Mouse (Mus musculus) kidney, postnatal 14 days (tissue): Measurements from ENCODE around the gene 1700029H14Rik.

Experiments
- DNase-seq: peaks from one replicate; pipeline ENCODE4 v3.0.0; 2022; ENCODE audit warnings: mixed read lengths

Gene 1700029H14Rik

DNA sequence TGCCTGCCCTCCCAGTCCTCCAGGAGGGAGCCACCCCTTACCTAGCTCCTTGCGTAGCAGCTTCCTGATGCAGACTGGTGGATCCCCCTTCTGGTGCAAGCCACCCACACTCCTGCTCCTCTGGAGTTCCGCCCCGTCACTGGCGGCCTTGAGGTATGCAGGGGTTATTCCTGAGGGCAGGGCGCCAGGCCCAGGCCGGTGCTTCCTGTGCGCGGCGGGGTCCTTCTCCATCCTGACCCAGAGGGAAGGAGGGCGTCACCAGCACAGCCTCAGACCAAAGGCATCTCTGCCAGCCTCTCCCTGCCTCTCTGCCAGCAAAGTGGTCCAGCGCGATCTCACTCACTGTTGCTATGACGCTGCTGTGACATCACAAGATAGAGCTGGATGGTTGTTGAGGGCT is at the start of gene 1700029H14Rik:
Gene 1700029H14Rik (minus strand): TSS at position 344 of the 400 bp plus-strand sequence.
- DNase-seq = peak; percentile 73

DNA sequence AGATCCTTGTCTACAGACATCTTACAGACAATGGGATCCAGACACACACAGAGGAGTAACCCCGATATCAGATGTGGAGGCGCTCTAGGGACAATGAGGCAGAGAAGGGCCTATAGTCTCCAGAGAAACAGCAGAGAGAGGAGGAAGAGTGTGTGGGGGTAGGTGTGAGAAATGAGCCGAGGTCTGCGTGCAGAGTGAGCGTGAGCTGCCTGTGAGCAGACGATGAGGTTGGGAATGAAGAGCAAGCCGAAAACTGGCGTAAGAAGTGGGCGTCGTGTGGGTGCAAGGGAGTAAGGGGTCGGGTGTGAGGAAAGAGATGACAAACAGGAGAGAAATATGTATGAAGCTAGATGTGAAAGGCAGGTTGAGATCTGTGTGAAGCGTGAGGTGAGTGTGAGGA is 49.4 kb upstream of the 1700029H14Rik start:
- DNase-seq = no peak

GRCm38 (mm10) chr8:13609971-13610370 is 47.7 kb upstream of the 1700029H14Rik start:
- DNase-seq = no peak

GRCm38 (mm10) chr8:13608946-13609345 is 46.7 kb upstream of the 1700029H14Rik start:
- no peak for DNase-seq

DNA sequence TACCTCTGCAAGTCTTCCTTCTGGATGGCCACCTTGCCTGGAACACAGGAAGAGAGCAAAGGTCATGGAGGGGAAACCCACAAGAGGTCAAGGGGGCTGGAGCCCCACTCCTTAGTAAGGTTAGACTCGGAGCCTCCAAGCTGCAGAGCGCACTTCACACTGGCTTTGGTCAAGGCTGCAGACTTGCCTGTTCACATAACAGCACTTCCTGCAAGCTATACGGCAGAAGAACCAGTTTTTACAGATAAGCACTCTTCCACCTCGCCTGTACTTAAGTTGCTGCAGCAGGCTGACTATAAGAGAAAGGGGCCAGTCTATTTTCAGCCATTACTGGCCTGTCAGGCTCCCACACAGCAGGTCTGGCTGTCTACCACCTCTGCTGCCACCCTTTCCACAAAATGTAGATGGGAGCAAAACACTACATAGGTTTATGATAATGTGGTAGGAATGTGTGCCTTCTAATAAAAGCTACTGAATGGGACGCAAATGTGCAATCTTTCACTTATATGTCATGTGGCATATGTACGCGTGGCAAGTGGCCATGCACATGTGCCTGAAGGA is 43.7 kb upstream of the 1700029H14Rik start:
- DNase-seq = no peak

DNA sequence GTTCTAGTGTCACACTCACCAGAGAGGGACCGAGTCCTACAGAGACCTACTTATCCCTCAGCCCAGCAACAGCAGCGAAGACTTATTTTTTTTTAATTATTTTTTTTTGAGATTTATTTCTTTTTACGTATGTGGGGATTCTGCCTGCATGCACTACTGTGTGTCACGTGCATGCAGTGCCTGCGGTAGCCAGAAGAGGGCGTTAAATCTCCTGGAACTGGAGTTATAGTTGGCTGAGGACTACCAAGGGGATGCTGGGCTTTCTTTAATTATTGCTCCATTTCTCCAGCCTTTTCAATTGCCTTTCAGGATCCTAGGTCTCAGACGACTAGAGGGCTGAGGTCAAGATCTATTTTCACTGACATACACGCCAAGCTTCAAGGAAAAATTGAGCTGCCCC is 40.4 kb upstream of the 1700029H14Rik start:
- DNase-seq = no peak

- DNase-seq = no peak
Measured at GRCm38 (mm10) chr8:13601166-13601565, 38.9 kb upstream of the 1700029H14Rik start.

GRCm38 (mm10) chr8:13600716-13601115 is 38.5 kb upstream of the 1700029H14Rik start:
- no peak for DNase-seq

GRCm38 (mm10) chr8:13600204-13600603 is 37.9 kb upstream of the 1700029H14Rik start:
- DNase-seq = peak; percentile 60

GRCm38 (mm10) chr8:13597777-13598176 is 35.5 kb upstream of the 1700029H14Rik start:
- DNase-seq = no peak

- no peak for DNase-seq
Measured at GRCm38 (mm10) chr8:13595861-13596260, 33.6 kb upstream of the 1700029H14Rik start.

GRCm38 (mm10) chr8:13594884-13595323 is 32.6 kb upstream of the 1700029H14Rik start:
- no peak for DNase-seq

DNA sequence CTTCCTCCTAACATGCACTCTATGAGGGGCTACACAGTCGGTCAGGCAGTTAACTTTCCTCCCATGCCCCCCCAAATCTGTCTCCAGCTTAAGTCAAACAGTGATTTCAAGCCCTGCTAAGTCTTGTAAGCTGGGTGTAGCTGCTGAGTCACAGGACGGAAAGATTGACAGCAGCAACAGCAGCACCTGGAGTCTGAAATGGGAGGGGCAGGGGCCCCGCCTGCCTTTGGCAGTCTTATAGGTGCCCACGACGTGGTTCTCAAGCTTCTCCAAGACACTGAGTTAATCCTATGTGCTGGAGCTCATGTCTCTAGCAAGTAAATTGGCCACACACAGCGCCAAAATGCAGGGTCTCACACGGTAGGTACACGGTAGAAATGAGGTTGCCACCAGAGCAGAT is 31.1 kb upstream of the 1700029H14Rik start:
- no peak for DNase-seq

- no peak for DNase-seq
Measured at GRCm38 (mm10) chr8:13591246-13591645, 29.0 kb upstream of the 1700029H14Rik start.

DNA sequence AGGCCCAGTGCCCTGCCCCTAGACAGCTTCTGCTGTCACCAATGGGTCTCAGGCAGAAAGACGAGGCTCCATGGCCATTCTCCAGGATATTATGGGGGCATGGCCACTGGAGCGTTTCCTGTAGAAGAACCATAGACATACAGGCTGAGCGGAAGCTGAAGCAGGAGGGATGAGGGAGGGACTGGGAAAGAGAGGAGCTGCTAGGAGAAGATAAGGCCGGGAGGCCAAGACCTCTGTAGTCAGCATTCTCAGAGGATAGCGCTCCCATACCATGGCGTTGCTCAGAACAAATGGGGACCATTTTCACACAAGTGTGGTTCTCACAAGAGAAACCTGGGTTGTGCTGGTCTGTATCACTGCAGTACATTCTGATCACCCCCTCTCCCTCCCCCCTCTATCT is 26.8 kb upstream of the 1700029H14Rik start:
- no peak for DNase-seq

GRCm38 (mm10) chr8:13584652-13585051 is 22.4 kb upstream of the 1700029H14Rik start:
- DNase-seq = no peak

GRCm38 (mm10) chr8:13577869-13578268 is 15.6 kb upstream of the 1700029H14Rik start:
- DNase-seq = peak; percentile 18

DNA sequence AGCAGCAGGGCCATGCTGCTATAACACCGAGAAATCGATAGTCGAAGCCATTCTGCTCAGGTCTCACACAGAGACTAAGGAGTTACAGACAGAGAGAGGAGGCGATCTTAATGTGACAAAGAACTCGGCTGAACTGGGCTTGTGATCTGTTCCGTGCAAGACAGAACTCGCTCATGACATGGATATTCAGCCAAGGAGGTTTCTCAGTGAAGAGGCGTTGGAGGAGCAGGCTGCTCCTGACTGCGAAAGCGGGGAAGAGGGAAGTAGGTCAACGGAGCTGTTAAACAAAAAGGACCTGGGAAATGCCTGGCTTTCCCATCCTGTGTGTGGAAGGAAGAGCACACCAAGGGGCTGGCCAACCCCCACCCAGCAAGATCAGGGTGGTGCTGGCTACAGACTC is 9.7 kb upstream of the 1700029H14Rik start:
- no peak for DNase-seq

DNA sequence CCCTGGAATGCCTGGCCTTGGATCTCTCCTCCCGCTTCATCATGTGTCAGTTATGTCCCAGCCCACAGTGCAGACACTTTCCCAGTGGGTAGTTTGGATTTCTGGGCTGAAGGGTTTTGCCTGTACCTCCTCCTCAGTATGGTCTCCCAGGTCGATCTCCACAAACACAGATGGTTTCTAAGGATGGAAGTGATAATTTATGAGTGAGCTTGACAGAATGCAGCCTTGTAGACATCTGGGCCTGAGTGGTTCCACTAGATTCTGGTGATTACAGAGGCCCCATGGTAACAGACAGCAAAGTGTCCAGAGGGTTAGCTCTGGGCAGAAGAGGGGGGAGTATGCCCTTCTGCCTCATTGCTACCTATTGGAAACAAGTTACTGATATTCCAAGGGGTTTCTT is 4.7 kb downstream of the 1700029H14Rik start:
- no peak for DNase-seq

DNA sequence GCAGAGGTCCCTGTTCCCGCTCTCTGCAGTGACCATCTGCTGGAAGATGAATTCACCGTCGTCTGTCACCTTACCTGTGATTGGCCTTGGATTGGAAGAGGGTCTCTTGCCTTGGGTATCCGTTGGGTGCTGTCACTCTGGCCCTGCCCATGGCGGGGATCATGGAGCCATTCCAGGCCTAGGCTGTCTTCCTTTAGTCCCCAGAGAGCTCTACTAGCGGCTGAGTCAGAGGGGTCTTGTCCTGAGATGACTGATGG is 10.8 kb downstream of the 1700029H14Rik start:
- no peak for DNase-seq

- DNase-seq = peak; percentile 94
Measured at GRCm38 (mm10) chr8:13550718-13551573, 11.3 kb downstream of the 1700029H14Rik start.

DNA sequence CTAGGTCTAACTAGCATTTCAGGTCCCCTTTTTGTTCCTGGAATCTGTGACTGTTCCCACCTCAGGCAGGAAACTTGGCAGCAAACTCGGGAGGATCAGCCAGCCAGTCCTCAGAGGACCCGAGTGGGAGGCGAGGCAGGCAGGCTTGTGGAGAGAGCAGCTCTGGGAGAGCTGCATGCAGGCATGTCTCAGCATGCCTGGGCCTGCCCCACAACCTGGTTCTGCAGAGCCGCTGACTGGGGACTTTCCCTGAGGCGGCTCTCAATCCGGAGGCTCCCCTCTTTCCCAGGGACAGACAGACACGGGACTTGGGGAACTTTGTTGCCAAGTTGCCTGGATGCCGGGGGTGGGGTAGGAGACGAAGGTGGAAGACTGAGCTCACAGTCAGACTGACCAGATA is 13.4 kb downstream of the 1700029H14Rik start:
- DNase-seq = peak; percentile 51

DNA sequence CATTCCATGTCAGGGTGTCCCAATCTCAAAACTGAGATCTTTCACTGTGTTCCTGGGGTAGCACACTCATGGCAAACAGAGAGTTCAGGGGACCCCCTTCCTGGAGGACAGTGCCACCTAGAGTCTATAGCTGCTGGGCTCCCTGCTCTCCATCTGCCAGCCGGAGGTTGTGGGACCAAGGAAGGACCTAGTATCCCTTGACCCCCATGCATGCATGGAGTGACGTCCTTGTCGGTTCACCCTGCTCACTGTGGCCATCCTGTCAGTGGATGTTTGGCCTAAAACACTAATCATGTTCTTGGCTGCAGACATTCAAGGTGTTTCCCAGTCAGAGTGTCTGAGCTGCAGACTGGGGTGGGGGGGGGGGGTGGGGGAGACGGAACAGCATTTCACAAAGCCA is 14.0 kb downstream of the 1700029H14Rik start:
- peak; percentile 71 for DNase-seq

DNA sequence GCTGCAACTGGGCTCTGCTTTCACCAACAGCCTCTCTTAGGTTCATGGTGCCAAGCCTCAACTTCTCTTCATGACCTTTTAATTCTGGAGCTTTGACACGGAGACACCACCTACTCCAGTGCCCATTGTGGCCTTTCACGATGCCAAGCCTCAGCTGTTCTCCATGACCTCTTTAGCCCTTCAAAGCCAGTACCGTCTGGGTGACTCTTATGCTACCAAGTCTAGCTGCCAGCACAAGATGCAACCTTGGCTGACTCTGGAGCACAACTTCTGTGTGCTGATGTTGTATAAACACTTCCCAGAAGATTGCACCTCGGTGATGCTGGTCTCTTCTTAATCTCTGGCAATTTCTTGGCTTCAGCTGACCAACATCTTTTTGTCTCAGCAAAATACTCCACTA is 15.8 kb downstream of the 1700029H14Rik start:
- DNase-seq = no peak

- DNase-seq = no peak
Measured at GRCm38 (mm10) chr8:13541526-13541925, 20.7 kb downstream of the 1700029H14Rik start.
